Mouse (Mus musculus) MEL-GATA-1-ER (cell line): Measurements from ENCODE around the gene Prkci.

Experiments
- DNase-seq: peaks from one replicate; pipeline ENCODE4 v3.0.0-alpha.2; 2012; ENCODE audit warnings: low read depth; ENCODE audit errors: extremely low read depth

The Prkci gene

DNA sequence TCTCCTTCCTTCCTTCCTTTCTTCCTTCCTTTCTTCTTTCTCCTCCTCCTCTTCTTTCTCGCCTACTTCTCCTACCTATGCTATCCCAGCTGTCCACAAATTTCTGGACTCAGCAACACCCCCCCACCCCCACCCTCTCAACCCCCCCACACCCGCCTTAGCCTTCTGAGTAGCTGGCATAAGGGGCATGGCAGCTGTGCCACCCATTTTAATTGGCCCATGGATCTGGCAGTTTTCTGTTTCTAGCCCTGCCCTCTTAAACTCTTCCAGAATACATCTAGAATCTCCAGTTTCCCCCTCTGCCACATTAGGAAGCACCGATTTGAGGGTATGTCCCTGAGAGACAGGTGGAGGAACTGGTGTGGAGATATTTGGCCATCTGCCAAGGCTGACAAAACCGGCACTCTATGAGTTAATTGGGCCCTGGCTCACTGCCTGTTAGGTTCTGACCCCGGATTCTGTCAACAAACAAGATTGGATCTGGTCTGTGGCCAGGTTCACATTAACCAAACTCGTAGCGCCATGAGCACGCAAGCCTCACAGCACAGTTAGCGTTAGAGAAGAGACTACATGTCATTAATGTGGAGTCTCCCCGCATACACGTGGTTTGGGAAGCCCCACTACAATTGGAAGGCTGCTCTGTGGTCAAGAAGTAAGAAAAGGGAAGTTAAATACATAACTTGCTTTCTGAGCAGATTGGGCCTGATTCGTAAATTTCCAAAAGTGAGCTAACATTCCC is 88.1 kb downstream of the Prkci start:
- peak; percentile 73 for DNase-seq

DNA sequence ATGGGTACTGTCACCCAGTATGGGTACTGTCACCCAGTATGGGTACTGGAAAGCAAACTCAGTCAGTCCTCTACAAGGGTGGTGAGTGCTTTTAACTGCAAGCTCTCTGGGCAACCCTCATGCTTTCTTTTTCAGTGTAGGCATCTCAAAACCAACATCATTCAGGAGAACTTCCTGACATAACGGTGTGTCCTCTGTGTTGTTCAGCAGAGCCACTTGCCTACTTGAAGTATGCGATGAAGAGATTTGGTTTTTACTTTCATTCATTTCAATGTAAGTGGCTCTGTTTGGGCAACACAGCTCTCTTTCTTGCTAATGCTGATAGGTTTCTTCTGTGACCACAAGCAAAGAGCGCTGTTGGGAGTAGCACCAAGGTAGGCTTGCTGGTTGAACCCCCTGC is 89.5 kb downstream of the Prkci start:
- DNase-seq, result no peak

DNA sequence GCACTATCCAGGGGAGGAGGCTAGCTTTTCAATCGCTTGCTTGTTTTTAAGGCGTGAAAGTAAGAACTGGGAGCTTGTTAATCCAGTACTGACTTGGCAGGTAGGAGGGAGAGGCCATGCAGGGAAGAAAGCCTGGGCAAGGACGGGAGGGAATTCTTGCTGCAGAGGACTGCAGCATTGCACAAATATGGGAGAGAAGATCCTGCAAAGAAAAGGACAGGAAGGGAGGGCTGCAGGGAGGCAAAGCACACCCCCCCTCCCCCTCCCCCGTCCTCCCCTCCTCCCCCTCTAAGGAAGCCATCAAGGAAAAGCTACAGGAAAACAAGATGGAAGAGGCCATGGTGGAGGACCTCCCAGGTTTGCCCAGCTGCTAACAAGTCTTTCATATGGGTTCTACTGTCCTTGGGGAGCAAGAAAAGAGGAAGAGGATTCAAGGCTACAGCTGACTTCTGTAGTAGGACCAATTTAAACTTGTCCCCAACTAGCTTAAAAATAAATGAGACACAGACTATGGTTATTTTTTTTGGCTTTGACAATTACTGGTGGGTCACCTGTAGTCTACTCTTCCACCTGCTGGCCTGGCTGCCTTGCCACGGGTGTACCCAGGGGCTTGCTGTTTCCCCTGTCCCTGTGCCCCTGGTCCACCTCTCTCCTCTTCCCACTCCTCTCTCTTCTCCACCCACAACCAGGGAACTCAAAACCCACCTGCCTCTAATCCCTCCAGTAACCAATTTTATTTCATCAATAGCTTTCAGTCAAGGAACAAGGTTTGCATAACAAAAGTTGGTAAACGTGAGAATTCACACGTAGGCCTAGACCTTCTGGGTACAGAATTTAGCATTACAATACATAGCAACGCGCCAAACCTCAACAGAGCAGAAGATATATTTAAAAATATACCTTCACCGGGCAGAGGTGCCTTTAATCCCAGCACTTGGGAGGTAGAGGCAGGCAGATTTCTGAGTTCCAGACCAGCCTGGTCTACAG is 93.5 kb downstream of the Prkci start:
- no peak for DNase-seq

DNA sequence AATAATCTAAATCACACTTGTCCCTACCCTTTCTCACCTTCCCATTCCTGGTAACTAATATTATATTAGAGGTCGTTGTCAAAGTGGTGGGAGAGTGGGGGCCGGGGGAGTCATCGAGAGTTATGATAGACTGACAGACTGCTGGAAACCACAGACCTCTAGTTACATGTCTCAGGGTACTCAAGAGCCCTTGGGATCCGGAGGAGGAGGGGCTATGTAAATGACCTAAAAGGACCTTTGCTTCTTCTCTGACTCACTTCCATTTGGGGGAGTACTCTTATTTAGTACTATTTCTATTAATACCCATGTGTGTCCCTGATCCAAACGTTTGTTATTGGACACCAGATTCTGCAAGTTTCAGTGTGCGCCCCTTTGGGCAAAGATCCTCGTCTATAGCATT is 94.4 kb downstream of the Prkci start:
- DNase-seq, result no peak

DNA sequence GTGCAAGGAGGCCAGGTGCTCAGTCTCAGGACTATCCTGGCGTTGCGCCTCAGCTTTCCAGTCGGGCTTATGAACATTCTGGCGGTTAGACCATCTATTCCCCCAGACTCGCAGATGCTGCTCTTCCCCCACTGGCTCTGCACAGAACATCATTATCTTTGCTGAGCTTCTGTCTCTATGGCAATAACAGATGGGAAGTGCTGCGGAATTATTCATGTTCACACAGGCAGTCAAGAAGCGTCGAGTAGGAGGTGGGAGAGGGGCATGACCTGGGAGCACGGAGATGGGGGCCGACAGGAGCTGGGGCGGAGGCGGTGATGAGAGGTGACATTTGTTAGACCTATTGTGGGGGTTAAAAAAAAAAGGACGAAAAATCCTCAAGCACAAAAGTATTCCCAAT is 97.6 kb downstream of the Prkci start:
- DNase-seq, result peak; percentile 66

DNA sequence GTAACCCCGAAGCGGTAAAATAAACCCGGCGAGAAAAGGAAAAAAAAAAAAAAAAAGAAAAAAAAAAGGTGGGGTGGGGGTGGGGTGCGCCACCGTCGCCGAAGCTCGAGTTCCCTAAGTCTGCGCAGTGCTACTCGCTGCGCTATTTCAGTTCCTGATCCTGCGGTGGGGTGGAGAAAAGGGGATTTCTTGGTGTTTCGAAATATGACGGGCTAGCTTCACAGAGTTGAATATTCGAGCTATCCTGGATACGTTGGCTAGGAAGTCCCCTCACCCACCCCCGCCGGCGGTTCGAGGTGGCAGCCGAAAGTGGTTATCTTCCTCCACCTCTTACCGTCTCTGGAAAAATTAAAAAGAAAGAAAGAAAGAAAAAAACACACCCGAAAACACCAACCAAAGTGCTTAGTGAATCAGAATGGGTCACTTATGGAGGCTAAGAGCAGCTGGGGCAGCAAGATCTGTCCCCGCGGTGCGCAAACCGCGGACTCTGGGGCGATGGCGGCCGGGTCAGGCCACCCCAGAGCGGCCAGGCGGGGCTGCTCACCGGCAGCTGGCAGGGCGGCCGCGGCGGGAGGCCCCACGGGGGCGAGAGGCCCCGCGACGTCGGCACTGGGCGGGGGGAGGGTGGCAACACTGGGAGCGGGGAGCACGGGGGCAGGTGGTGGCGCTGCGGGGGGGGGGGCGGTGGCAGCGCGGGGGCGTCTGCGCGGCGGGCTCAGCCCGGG is 98.2 kb downstream of the Prkci start:
- DNase-seq, result peak; percentile 65

DNA sequence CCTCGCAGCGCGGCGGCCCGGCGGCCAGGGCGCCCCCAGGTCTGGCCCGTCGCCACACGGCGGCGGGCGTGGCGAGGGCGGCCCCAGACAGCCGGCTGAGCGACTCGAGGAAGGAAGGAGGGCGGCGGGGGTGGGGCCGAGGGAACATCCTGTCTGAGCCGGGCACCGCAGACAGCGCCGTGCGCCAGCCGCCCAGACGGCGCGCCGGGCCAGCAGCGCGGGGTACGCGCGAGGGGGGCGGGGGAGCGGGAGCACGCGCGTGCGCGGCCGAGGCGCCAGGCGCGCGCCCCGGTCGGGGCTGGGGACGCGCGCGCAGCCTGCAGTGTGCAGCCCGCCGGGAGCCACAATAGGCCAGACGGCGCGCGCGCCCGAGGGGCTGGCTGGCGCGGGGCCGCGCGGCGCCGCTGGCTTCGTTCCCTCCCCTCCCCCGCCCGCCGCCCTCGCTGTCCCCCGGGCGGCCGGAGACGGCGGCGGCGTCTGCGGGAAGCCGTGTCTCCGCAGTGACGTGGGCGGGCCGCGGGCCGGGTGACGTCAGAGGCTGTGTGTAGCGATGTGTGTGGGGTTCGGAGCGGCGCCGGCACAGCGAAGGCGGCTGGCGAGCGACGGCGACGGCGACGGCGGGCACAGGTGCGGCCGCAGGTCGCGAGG is 99.1 kb downstream of the Prkci start, which contains the start of gene Skil:
TSS of gene Skil (plus strand) at position 528 of the 648 bp plus-strand sequence.
- DNase-seq, result peak; percentile 68

DNA sequence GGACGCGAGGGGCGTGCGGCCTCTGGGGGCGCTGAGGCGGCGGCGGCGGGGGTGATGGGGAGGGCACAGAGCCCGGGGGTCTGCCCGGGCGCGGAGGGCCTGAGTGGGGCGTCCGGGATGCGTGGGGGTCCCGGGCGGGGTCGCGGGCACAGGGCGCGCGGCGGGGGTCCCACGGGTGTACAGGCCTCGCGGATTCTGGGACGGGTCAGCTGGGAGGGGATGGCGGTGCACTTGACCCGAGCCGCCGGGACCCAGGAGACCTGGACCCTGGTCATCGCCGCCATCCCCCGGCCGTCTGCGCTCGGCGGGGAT is 99.6 kb downstream of the Prkci start:
- no peak for DNase-seq

DNA sequence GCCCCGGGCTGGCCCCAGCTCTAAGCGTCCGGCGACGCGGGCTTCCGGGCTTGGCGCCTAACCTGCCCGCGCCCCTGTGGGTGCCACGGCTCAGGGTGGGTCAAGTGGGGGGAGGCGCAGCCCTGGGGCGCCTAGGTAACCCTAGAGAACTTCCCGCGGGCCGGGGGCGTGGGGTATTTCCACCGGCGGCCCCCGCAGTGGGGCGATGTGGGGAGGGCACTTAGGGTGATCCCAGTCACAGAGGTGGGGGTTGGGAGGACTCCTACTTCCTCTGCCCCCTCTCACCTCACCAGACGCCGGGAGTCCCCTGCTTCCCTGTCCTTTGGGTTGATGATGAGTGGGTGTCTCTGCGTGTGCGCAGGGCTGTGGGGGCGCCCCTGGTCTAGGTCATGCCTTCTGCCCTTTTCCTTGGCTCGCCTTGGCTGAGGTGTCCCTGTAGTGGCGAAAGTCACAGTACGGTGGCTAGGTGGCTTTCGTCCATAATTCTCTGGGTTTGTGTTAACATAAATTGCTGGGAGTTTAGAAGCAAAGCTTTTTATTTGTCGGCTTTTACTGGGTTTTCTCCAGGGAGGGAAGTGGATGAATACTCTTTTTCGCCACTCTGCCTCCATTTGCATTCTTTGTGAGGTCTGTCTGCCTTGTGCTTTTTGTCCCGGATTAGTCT is 100.1 kb downstream of the Prkci start:
- no peak for DNase-seq

DNA sequence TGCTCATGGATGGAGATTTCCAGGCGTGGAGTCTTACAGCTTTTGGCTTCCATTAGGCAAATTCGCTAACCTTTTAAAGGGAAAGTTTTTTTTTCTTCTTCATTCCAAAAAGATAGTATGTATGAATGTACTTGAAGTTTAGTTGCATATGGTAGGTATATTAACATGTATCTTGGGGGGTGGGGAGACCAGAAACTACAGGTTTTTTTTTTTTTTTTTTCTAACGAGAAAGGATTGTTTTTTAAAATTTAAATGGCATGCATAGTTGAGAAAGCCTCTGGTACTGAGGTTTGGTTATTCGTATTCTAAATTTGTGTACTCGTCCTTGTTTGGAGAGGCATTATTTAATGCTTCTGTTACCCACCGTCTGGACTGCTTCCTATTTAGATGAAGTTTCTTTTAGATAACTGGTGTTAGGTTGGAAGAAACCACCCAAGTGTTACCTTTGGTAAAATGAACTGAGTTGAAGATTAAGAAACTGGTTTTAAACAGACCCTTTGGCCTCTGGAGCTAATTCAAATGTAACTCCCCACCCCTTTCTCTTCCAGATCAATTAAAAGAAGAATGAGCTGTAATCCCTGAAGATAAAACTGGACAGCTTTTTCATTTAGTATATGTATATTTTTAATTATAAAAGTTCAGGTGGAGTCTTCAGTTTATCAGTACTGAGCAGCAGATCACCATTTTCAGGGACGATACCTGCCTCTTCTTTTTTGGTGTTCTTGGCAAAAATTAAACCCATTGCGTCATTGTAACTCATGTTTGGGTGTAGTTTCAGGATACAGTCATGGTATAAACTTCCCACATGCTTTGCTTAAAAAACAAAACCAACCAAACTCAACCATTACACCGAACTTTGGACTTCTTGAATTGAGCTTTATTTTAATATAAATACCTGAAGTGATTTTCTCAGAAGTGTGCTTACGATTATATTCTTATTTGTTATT is 100.9 kb downstream of the Prkci start:
- no peak for DNase-seq

DNA sequence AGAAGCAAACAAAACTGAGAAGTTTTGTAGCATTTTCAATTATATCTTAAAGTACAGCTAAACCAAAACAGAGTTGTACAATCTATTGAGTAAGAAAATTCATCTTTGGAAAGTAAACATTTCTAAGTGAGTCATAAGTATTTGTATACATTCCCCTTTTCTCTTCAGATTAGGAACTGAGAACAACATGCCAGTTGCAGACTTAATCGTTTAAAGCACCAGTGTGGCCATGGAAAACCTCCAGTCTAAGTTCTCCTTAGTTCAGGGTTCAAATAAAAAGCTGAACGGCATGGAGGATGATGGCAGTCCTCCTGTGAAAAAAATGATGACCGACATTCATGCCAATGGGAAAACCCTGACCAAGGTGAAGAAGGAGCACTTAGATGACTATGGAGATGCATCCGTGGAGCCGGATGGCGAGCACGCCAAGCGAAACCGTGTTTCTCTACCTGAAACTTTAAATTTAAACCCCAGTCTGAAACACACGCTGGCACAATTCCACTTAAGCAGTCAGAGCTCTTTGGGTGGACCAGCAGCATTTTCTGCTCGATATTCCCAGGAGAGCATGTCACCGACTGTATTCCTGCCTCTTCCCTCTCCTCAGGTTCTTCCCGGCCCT is 101.7 kb downstream of the Prkci start:
- no peak for DNase-seq

DNA sequence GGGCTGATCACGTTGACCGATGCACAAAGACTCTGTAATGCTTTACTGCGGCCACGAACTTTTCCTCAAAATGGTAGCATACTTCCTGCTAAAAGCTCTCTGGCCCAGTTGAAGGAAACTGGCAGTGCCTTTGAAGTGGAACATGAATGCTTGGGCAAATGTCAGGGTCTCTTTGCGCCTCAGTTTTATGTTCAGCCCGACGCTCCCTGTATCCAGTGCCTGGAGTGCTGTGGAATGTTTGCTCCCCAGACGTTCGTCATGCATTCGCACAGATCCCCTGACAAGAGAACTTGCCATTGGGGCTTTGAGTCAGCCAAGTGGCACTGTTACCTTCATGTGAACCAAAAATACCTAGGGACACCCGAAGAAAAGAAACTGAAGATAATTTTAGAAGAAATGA is 102.4 kb downstream of the Prkci start:
- no peak for DNase-seq

DNA sequence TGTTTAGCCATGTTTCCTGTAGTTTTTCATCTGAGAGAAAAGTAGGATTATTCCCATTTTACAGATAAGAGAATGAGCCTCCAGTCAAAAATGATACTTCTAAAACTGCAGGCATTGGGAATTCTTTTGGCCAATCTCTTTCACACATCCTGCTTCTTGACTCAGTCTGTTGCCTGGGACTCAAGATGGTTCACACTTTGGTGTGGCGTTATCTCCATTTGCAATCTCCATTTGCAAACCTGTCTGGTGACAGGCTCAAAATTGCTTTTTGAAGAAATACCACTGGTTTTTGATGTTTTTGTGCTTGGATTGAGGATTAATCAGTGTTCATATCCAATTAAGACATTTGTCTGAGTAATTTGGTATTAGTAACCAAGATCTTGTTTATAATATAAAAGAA is 103.0 kb downstream of the Prkci start:
- DNase-seq, result no peak

DNA sequence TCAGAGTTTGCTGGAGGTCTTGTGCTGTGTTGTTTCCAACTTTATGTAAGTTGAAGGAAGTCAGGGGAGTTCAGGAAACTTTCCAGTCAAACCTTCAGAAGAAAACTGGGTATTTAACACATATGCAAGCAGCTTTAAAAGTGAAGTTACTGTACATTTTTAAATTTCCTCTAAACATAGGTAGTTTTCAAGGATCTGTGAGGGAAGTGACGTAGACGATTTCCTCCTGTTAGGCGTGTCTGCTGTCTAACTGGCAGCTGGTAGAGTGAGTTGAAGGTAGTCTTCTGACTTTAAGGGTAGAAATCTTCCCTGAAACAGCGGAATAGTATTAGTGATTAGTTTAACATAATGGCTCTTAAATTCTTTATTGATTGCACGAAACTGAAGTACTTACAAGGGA is 104.5 kb downstream of the Prkci start:
- no peak for DNase-seq

DNA sequence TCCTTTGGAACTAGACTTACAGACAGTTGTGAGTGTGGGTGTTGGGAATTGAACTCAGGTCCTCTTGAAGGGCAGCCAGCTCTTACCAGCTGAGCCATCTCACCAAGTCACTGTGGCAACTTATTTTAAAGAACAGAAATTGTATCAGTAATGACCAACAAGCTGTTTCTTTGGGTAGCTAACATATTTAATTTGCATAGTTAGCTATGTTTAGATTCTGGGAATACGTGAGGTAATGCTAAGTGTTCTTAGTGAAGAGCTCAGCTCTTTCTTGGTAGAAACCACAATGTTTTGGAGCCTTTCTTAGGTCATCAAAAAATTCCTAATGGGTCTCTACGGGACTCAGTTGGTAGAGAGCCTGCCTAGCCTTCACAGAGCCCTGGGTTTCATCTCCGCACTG is 105.3 kb downstream of the Prkci start:
- no peak for DNase-seq
